Mouse (Mus musculus) cerebellum, postnatal 25 days (tissue): ENCODE data around the gene Ndufb7.
"Not testable (repeated sequence)": the region's sequence is repeated elsewhere in the genome, so short reads cannot be mapped to it uniquely, and the experiment has no call there.

Experiments
- DNase-seq, 2 experiments: peaks; one replicate each; pipeline ENCODE4 v3.0.0; 2021; ENCODE audit warnings: mixed read lengths in 2 of 2

Gene Ndufb7

GRCm38 (mm10) chr8:83566469-83567395, at the start of gene Ndufb7:
Gene Ndufb7, plus strand, starts transcription at chr8:83566671.
- peak; percentile 99 for DNase-seq

GRCm38 (mm10) chr8:83520432-83520831, 46.0 kb upstream of the Ndufb7 start:
- DNase-seq: no peak

GRCm38 (mm10) chr8:83520907-83521306, 45.6 kb upstream of the Ndufb7 start:
- not testable (repeated sequence) for DNase-seq

- no peak for DNase-seq
These were observed 45.2 kb upstream of the Ndufb7 start for GRCm38 (mm10) chr8:83521310-83521709.

GRCm38 (mm10) chr8:83534802-83535201, 31.7 kb upstream of the Ndufb7 start:
- DNase-seq: no peak

- DNase-seq: no peak
These were observed 30.7 kb upstream of the Ndufb7 start, which contains the start of gene Olfr370 for GRCm38 (mm10) chr8:83535736-83536135. Gene Olfr370, plus strand, starts transcription at chr8:83535780.

- no peak for DNase-seq
These were observed 3.8 kb upstream of the Ndufb7 start for GRCm38 (mm10) chr8:83562669-83563068.

GRCm38 (mm10) chr8:83563246-83563645, 3.2 kb upstream of the Ndufb7 start:
- no peak for DNase-seq

- peak; percentile 22 to 51 for DNase-seq
These were observed 618 bp upstream of the Ndufb7 start for GRCm38 (mm10) chr8:83565731-83566375.

GRCm38 (mm10) chr8:83567668-83568067, 1.2 kb downstream of the Ndufb7 start:
- DNase-seq: no peak

- peak; percentile 11 to 14 for DNase-seq
These were observed 1.7 kb downstream of the Ndufb7 start for GRCm38 (mm10) chr8:83568128-83568527.

- DNase-seq: no peak
These were observed 2.3 kb downstream of the Ndufb7 start for GRCm38 (mm10) chr8:83568755-83569154.

- peak in 1 of 2 experiments; percentile 9 for DNase-seq
These were observed 2.7 kb downstream of the Ndufb7 start for GRCm38 (mm10) chr8:83569165-83569564.

- DNase-seq: peak; percentile 11 to 15
These were observed 4.0 kb downstream of the Ndufb7 start for GRCm38 (mm10) chr8:83570272-83571000.

- not testable (repeated sequence) for DNase-seq
These were observed 4.5 kb downstream of the Ndufb7 start for GRCm38 (mm10) chr8:83571001-83571340.

GRCm38 (mm10) chr8:83571791-83572190, 5.3 kb downstream of the Ndufb7 start:
- peak in 1 of 2 experiments; percentile 16 for DNase-seq

GRCm38 (mm10) chr8:83572246-83572812, 5.9 kb downstream of the Ndufb7 start:
- no peak for DNase-seq

GRCm38 (mm10) chr8:83573140-83573875, 6.8 kb downstream of the Ndufb7 start:
- peak; percentile 19 to 42 for DNase-seq

- peak; percentile 36 to 57 for DNase-seq
These were observed 8.3 kb downstream of the Ndufb7 start for GRCm38 (mm10) chr8:83574631-83575315.

- DNase-seq: peak; percentile 40 to 42
These were observed 9.4 kb downstream of the Ndufb7 start for GRCm38 (mm10) chr8:83575561-83576515.
